Mouse (Mus musculus) thymus, postnatal 10 days (tissue): ENCODE measurements around the gene Bcar3.

Source experiments
- DNase-seq, 2 experiments: peaks; one replicate each; pipeline ENCODE4 v3.0.0; 2021; ENCODE audit warnings: low spot score in 2 of 2

The Bcar3 gene

DNA sequence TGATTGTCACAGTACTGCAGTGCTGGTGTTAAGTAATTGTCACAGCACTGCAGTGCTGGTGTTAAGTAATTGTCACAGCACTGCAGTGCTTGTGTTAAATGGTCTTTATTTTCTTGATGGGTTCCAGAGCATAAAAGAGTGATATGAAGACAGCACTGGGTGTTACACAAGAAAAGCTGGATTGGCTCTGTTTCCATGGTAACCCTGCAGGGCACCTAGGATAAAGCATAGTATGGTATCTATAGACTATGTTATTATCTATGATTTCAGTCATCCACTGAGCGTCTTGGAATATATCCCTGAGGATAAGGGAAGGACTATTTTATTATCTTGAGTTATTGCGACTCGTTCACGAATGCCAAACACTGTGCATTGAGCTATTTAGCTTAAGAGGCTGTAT is 162.9 kb downstream of the Bcar3 start:
- DNase-seq: no peak

DNA sequence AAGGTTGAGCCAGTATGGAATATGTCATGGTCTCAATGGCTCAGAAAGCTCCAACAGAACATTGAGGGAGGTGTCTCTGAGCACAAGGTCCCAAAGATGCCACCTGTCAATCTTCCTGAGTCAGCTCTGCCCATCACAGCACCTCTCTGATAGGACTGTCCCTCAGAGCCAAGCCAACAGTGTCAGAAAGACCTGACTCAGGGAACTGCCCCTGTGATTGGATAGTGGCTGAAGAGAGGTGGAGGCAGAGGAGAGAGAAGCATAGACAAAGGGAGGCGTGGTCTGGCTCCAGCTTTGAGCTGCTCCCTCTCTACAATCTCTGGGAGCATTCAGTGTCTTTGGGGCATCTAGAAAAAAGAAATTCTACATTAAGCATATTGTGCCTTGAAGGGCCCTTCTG is 163.8 kb downstream of the Bcar3 start:
- DNase-seq: no peak

DNA sequence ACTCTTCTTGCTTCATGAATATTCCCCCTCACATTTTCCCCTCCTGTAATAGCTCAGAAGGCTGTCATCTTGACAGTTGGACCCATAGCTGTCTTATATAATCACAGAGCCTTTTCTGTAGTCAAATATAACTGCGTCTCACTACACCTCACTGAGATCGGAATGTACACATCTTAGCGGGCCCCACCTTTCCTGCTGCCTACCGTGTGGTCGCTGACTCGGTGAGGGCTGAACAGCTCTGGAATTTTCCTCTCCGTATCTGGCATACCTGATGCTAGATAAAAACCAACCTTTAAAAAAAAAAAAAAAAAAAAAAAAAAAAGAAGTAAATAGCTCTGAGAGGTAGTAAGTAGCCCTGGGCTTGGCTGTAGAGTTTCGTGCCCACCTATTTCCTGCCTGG is 164.8 kb downstream of the Bcar3 start:
- no peak for DNase-seq

DNA sequence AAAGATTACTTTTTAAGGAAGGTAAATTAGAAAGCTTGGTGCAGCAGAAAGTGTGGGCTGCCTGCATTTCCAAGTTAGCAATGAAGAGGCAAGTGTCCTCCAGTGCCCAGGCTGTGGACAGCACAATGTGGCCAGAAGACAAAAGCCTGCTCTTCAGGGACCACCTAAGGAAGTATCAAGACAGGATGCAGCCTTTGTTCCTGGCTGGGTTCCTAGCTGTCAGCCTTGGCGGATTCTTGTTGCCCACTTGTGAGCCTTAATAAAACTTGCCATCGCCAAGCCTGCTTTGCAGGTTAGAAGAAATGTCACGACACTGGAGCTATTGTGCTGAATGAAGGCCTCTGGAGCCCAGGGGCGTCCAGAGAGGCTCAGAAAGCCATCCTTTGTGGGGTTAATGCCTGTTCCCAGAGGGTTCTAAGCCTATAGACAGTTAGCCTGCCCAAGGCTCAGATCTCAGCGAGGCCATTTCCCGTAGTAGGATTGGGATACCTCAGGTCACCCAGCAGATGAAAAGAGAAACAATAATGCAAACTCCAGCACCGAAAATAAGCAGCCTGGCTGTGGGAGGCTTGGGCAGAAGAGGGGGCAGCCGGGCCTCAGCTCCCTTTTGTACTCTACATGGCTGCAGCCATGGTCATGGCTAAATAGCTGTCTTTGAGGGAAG is 167.0 kb downstream of the Bcar3 start:
- no peak for DNase-seq

DNA sequence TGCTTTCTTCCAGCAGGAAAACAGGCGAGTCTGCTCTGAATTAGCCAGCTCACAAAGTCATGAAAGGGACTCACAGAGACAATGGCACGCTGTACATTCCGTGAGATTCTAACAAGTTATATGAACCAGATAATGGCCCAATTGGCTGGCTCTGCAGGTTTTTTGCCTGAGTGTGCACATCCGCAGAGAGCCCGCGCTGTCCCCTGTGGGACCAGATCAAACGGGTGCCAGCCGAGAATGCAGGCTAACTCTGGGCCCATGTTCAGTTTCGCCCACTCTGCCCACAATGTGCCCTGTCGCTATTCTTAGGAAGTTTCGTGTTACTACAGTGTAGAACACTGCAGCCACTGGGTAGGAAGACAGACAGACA is 167.6 kb downstream of the Bcar3 start:
- no peak for DNase-seq

DNA sequence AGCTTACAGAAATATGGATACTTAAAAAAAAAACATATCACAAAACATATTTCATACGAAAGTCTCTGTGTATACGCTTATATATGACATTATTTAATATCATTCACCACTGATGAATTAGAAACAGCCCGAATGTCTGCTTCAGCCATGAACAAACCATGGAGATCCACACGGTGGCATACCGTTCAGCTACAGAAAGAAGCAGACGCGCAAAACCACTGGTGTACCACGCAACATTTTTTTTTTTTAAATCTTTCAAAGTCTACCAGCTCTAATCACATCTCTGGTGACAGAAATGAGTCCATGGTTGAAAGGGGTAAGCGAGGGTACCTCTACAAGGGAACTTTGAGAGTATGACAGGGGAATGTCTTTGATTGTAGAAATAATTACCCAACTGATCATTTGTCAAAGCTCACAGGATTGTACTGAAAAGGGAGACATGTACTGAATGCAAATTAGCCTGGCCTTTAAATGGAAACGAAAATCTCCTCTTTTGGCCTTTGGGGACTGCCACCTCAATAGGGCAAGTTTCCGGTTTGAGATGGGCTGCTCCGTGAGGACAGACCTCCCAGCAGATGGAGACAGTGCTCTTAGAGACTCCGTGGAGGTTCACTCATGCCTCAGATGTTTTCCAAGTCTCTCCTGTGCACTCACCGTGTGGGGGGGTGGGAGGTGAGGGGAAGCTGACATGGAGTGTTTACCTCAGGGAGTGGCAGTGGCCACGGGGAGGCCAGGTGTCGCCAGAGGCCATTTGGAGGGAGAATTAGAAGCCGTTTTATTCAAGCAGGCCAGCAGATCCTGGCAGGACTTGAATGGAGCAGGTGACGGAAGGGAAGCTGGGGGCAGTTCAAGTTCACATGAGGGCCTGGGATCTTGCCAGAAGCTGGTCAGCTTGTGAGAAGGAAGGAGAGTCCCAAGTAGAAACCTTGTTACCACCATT is 168.3 kb downstream of the Bcar3 start:
- no peak for DNase-seq

DNA sequence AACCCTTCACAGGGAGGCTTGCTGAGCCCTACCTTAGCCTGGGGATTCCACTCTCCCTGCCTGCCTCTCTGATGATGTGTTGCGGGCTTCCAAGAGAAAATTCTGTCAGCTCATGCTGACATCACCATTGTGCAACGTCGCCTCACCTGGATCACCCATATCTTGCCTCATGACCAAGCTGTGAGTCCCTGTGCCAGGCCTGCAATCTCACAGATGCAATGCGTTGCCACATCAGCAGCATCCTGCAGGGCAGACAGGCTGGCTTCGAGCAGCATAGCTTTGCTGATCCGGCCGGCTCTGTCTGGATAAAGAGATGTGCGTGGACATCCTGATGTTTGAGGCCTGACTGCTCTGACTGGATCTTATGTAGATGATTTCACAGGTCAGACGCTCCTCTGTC is 169.2 kb downstream of the Bcar3 start:
- DNase-seq: no peak

DNA sequence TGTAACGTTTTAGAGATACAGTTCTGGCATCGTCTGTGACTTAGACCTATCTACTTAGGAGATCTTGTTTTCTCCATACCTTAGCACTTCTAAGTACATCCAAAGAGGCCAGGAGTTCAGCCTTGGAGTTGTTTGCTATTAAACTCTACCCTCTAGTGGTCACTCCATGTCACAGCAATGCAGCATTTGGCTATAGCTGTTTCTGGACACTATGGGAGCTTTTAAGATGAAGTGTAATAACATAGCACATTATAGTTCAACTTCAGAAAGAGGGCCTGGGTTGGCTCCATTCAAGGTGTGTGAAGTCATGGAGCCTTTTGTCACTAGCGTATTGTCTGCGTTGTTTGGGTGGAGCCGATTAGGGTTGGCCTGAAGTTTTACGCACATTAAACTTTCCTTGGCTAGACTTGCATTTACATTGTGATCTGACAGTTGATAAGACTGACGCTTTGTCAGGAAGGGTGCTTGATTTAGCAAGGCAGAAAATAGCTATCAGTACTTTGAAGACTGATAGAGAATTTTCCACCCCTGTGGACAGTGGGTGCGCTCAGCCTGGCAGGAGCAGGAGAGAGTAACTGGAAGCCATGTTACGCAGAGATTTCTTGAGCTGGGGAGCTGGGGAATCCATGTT is 172.3 kb downstream of the Bcar3 start:
- DNase-seq: peak in 1 of 2 experiments; percentile 38

DNA sequence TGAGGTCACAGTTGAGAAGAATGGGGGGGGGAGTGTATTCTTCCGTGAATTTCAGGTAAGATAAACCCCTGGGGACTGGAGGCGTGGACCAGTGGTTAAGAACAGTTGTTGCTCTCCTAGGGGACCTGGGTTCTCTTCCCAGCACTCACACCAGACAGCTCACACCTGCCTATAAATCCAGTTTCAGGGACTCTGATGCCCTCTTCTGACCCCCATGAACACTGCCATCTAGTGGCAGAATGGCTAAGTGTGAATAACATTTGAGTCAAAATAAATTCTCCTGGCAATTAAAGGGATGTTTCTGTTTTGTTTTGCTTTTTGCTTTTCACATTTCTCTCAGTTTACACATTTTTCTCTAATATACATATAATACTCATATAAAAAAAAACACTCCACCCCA is 174.0 kb downstream of the Bcar3 start:
- DNase-seq: peak in 1 of 2 experiments; percentile 35

DNA sequence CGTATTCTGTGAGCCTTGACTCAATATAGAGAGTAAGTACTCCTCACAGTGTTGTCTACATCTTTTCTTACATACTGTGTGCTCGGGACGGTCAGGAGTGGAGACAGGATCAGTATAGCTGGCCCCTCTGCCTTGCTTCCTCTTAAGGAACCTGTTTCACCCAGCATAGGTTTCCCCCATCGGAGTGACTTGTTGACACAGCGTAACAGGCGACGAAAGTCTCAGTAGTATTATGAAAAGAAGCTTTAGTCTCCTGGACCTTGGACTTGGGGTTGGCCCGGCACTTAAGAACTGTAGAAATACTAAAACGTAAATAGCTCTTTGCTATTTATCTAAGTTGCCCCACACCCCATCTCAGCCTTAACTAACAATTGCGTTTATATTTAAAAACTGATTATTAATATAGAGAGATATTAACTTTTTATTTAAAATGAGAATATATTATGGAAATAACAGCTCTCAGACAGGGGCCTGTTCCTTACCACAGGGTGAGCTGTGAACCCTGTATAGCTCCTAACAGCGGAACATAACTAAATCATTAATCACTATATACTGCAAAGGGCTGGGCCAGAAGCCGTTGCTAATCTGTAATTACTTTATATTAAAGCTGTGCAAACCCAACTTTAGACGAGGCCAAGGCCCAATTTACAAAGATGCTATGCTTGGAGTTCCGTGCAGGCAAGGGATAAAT is 176.5 kb downstream of the Bcar3 start:
- no peak for DNase-seq

DNA sequence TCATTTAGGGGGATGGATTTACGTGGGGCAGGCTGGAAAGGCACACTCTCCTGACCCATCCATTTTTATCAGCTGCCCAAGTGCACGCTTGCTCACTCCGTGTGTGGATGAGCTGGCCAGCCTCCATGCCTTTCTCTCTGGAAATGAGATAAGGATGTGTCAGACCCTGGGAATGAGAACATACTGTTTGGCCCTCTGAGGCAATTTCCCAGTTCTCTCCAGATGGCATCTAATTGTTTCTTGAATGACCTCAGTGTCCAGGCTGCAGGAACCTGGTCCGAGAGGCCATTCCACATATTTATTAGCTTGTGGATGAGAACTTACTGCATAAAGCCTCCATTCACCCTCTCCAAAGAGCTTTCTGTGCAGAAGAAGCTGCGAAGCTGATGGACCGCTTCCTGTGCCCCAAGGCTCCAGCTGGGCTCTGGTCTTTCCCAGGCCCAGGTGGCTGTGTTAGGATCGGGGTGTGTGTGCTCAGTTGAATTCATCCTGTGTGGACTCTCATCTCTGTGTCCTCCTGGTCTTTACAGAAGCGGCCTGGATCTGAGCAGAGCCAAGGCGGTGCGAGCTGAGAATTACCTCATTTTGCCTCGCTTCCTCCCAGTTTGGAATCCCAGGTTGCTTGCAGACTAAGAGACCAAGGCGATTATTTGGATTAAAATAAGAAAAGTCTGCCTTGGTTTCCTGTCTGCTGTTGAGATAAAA is 177.2 kb downstream of the Bcar3 start:
- no peak for DNase-seq

DNA sequence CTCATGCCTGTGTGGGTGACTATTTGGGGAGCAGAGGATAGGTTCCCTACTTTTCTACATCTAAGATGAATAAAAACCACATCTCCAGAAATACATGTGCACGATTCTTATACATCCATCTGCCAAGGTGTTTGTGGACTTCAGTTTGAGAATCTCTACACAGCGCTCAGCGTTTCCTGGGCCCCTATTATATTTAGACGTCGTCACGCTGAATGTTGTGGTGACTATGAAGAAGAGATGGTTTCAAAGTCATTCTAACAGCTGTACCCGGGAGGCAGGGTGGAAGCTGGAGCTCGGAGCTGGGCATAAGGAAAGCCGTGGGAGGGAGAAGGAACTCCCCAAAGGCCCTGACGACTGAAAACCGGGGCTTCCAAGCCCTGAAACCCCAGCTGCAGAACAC is 178.5 kb downstream of the Bcar3 start:
- DNase-seq: no peak

DNA sequence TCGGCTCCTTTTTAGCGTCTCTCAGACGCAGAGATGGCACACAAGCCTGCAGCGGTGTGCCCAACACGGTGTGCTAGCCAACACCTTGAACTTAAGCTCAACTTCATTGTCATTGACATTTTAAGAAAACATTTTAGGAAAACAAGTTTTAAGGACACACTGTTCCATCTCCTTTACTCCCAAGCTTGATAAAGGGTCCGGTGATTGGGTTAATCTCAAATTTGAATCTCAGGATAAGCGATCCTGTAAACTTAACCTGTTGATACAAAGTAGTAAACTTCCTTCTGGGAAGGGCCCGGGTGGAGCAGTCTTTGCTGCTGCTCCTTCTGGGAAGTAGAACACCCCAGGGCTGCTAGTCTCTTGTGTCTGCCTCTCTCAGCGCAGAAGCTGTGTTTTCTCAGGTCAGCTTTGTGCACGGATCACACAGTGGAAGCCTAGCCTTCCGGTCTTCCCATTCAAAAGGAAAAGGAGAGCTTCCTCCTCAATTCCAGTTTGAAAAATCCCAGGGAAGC is 179.6 kb downstream of the Bcar3 start:
- no peak for DNase-seq

DNA sequence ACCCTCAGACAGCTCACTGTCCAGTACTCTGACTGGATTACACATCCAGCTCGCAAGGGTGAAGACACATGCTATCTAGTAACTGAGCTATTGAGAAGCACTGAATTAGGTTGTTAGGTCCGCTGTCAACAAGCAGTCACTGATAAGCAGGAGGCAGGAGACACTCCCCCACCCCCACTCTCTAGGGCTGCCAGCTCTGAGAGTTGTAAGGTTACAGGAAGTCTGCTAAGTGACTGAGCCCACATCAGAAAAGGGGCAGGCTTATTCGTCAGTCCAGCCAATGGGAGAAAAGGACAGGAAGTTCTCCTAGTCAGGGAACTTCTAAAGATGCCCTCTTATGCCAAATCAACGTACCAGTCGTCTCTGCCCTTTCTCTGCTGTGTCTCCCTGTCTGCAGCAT is 180.1 kb downstream of the Bcar3 start:
- DNase-seq: peak; percentile 59 to 60

DNA sequence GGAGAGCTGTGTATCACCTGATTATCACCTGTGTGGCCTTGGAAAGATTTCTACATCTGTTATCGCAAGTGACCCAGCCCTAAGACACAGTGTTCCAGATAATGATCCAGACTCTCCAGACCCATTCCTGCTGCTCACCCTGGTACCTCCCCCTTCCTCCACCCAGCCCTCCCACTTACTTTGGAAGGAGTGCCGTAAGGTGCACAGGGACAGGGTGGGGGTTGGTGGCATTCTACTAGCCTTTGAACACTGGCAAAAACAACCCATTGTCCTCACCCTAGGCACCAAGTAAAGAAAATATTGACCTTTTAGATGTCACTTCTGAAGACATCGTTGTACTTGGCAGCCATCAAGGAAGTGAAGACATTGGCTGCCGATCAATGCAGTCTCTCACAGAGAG is 180.9 kb downstream of the Bcar3 start:
- DNase-seq: no peak

DNA sequence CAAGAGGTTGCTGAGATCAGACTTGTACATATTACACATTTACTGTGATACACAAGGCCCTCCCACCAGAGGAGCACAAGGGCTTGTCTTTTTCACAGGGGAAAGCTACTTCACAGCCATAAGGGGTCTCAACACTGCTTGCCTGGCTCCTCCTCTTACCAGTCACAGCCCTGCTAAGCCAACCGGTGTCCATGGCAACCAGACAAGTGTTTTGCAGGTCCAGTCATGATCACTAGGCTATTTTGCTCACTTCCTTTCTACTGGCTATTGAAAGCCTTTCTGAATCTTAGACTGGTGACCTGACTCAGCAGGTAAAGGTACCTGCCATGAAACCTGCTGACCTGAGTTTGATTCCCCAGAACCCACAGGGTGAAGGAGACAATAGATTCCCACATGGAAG is 181.8 kb downstream of the Bcar3 start:
- DNase-seq: no peak

DNA sequence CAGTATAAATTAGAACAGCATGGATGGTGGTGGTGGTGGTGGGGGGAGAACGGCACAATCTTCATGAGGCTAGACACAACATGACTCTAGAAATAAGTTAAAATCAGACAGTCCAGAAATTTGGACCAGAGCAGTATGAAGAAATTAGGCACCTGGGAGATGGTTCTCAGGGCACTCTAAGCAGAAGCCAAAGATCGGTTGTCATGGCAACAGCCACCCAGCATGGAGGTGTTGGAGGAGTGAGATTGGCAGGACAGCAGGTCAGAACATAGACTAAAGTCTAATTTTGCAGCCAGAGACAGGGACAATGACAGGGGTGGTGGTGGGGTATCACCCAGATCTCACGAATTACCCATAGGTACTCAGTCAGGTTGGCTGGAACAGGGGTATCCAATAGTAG is 182.7 kb downstream of the Bcar3 start:
- no peak for DNase-seq

DNA sequence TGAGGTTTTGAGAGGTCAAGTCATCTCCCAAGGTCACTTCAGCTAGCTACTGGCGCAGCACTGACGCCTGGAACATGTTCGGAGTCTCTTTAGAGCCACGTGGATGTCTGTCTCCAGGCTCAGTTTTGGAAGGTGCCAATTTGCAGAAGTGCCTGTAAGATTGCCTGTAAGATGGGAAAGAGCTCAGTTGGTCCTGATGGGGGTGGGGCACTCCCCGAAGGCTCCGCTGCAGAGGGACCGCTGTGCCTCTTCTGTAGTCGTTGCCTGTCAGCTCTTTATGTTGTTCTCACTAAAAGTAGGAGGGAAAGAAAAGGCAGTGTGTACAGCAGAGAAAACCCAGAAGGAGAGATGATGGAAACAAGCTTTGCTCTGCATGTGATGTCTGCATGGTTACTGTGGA is 183.6 kb downstream of the Bcar3 start:
- DNase-seq: no peak

DNA sequence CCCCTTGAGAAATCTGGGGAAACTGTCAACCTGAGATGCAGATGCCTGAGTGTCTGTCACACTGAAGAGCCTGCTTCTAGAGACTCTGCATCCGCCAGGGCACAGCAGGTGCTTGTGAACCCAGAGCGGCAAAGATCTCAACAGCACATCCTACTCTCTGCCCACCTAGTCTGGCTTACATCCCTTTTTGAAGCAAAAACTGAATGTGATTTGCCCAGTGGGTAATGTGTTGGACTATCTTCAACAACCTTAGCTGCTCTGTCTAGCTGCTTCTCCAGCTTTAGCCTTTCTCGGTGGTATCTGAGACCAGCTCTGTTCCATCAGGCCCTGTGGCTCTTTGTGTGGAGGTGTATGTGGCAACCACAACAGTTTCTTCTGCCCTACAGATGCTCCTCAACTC is 184.8 kb downstream of the Bcar3 start:
- DNase-seq: no peak

DNA sequence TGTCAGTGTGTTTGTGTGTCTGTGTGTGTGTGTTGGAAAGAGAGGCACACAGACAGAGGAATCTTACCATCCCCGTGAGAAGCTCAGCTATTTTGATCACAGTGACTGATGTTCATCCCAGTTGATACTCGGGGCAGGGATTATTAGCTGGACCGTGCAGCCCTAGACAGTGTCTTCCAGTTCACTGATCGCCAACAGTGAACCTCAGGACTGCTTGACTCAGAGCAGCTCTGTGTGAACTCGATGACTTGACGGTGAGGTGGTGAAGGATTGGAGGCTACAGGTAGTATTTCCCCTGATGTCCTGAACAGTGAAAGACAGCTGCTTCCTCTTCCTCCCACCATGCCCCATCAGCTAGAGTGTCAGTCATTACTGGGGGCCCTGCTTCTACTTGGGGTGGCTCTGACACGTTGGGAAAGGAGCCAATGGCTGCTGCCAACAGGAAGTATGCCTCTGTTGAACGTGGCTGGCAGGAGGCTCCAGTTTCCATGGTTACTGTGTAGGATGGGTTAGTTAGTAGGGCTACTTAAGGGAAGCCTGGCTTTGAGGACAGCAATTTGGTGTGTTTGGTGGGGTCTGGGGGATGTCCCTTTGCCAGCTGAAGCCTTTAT is 186.2 kb downstream of the Bcar3 start:
- no peak for DNase-seq

DNA sequence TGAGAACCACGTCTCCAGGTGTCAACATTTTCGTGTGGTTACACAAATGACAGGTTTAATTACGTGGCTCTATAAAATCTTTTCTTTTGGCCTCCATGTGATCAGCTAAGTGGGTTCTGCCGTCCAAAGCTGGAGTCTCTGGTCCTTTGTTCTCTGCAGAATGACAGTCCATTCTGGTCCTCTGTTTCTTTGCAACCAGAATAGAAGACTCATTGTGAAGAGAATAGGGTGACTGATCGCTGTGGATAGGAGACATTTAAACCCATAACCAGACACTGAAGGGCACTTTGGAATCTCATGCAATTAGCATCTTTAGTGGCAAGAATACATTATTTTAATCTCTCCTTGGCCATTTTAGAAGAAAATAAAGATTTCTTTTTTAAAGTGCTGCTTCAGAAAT is 187.1 kb downstream of the Bcar3 start:
- no peak for DNase-seq
